Mouse (Mus musculus) kidney, postnatal 0 days (tissue): ENCODE results near the gene Pnmal2. TPM values are rescaled to one million over a fixed set of nuclear protein-coding genes. Genes with fewer than 3 reads are reported as not detected.

Source experiments
- ATAC-seq: fragments of 200-750 bp; cut with Nextera tagmentation; replicated peaks from 2 replicates; pipeline ENCODE4 v1.8.0; 2017; ENCODE audit warnings: low read depth, moderate number of reproducible peaks, moderate TSS enrichment, moderate library complexity; ENCODE audit not compliant: low FRiP score
- DNase-seq: peaks from one replicate; pipeline ENCODE4 v3.0.0-alpha.2; 2016; ENCODE audit warnings: low spot score
- H3K27ac ChIP-seq: fragments of 300-500 bp; sonication (generic); 2 replicates; pipeline ENCODE4 v1.5.1; 2014; ENCODE audit warnings: mild to moderate bottlenecking
- H3K27me3 ChIP-seq: fragments of 300-500 bp; sonication (generic); 2 replicates; pipeline ENCODE4 v1.6.1; 2014; ENCODE audit warnings: low read length, mixed read lengths; ENCODE audit not compliant: insufficient read depth
- H3K36me3 ChIP-seq: fragments of 300-500 bp; sonication (generic); 2 replicates; pipeline ENCODE4 v1.6.1; 2014; ENCODE audit warnings: low read length, mixed read lengths; ENCODE audit not compliant: insufficient read depth
- H3K4me1 ChIP-seq: fragments of 300-500 bp; sonication (generic); replicated peaks from 2 replicates; pipeline ENCODE4 v1.6.1; 2014; ENCODE audit warnings: antibody characterized with exemption, low read length, mixed read lengths; ENCODE audit not compliant: insufficient read depth
- H3K4me2 ChIP-seq: fragments of 300-500 bp; sonication (generic); 2 replicates; pipeline ENCODE4 v1.6.1; 2014; ENCODE audit warnings: mild to moderate bottlenecking, low read length, moderate library complexity, mixed read lengths
- H3K4me3 ChIP-seq: fragments of 300-500 bp; sonication (generic); replicated peaks from 2 replicates; pipeline ENCODE4 v1.5.1; 2014; ENCODE audit warnings: low read depth, low read length
- H3K9ac ChIP-seq: fragments of 300-500 bp; sonication (generic); 2 replicates; pipeline ENCODE4 v1.6.1; 2014; ENCODE audit warnings: low read depth, low read length
- H3K9me3 ChIP-seq: fragments of 300-500 bp; sonication (generic); replicated peaks from 2 replicates; pipeline ENCODE4 v1.6.1; 2016; ENCODE audit warnings: low read length, inconsistent platforms, mixed read lengths
- CTCF ChIP-seq: IDR thresholded peaks from 2 replicates; pipeline ENCODE4 v1.5.1; 2016; ENCODE audit warnings: antibody characterized with exemption, low read depth, mild to moderate bottlenecking, moderate library complexity
- WGBS: fragments of 180-500 bp; shearing (Covaris S2); extraction: QIAGEN DNeasy Blood & Tissue Kit; methylation state at CpG from one replicate; pipeline ENCODE4 v1.1.7; 2014; 5-methylcytosine and 5-hydroxymethylcytosine counted together
- polyA plus RNA-seq: library from polyadenylated mRNA; unstranded; fragments of >200 nt; fragmentation: Nextera tagmentation; extraction: Ambion mirVana; gene quantifications from 2 replicates; pipeline ENCODE4 v1.2.1, GENCODE M21; 2015

Gene Pnmal2
- polyA plus RNA-seq, 1 experiment from 2014 or later = 7.0 TPM

- no peak overlapping the region for H3K4me3 ChIP-seq
- no peaks in the 10 kb centered on the region for H3K27me3 ChIP-seq
- H3K27ac ChIP-seq = no peak overlapping the region
- H3K9me3 ChIP-seq = no peaks in the 10 kb centered on the region
- no peak for TF ChIP-seq CTCF
- WGBS = 78% methylated on average over 30 of the region's 30 CpGs
- ATAC-seq (no peak), DNase-seq (no peak)
- no peak overlapping the region for H3K9ac ChIP-seq
- H3K4me1 ChIP-seq = peaks cover 18% of the 10 kb centered on the region
- peaks cover 53% of the 10 kb centered on the region for H3K36me3 ChIP-seq
- H3K4me2 ChIP-seq = no peak overlapping the region
These were observed 27.9 kb upstream of the Pnmal2 start for GRCm38 (mm10) chr7:16916342-16917265.

- H3K9ac ChIP-seq = no peak overlapping the region
- no peak overlapping the region for H3K4me2 ChIP-seq
- no peak overlapping the region for H3K27ac ChIP-seq
- no peak overlapping the region for H3K4me3 ChIP-seq
- ATAC-seq (no peak), DNase-seq (no peak)
- peaks cover 26% of the 10 kb centered on the region for H3K4me1 ChIP-seq
- H3K9me3 ChIP-seq = no peaks in the 10 kb centered on the region
- no peaks in the 10 kb centered on the region for H3K27me3 ChIP-seq
- 63% methylated on average over 11 of the region's 11 CpGs for WGBS
- peaks cover 54% of the 10 kb centered on the region for H3K36me3 ChIP-seq
- TF ChIP-seq CTCF = no peak
These were observed 27.0 kb upstream of the Pnmal2 start for GRCm38 (mm10) chr7:16917447-16917846.

- ATAC-seq = no peak
- Histone ChIP-seq H3K4me3 (no peak overlapping the region), H3K4me1 (peaks cover 26% of the 10 kb centered on the region), H3K27ac (no peak overlapping the region), H3K4me2 (no peak overlapping the region), H3K27me3 (no peaks in the 10 kb centered on the region), H3K9me3 (no peaks in the 10 kb centered on the region), H3K9ac (no peak overlapping the region), H3K36me3 (peaks cover 54% of the 10 kb centered on the region)
- no peak for TF ChIP-seq CTCF
- 73% methylated on average over 9 of the region's 9 CpGs for WGBS
- DNase-seq = no peak
These were observed 26.5 kb upstream of the Pnmal2 start for GRCm38 (mm10) chr7:16918014-16918413.

GRCm38 (mm10) chr7:16918670-16919069 lies 25.8 kb upstream of the Pnmal2 start:
- WGBS = 62% methylated on average over 3 of the region's 3 CpGs
- Histone ChIP-seq H3K9ac (no peak overlapping the region), H3K36me3 (peaks cover 54% of the 10 kb centered on the region), H3K4me1 (peaks cover 26% of the 10 kb centered on the region), H3K27ac (no peak overlapping the region), H3K4me2 (no peak overlapping the region), H3K27me3 (no peaks in the 10 kb centered on the region), H3K9me3 (no peaks in the 10 kb centered on the region), H3K4me3 (no peak overlapping the region)
- DNase-seq (no peak), ATAC-seq (no peak)
- TF ChIP-seq CTCF = no peak

GRCm38 (mm10) chr7:16919395-16920149 lies 24.9 kb upstream of the Pnmal2 start:
- 79% methylated on average over 13 of the region's 13 CpGs for WGBS
- ATAC-seq (no peak), DNase-seq (no peak)
- no peaks in the 10 kb centered on the region for H3K27me3 ChIP-seq
- 0 out of 2 replicates have a peak overlapping the region, but pooled peaks have one; percentile 4 for H3K9ac ChIP-seq
- H3K9me3 ChIP-seq = no peaks in the 10 kb centered on the region
- no peak overlapping the region for H3K4me2 ChIP-seq
- H3K36me3 ChIP-seq = peaks cover 52% of the 10 kb centered on the region
- peaks cover 26% of the 10 kb centered on the region for H3K4me1 ChIP-seq
- H3K27ac ChIP-seq = no peak overlapping the region
- TF ChIP-seq CTCF = no peak
- H3K4me3 ChIP-seq = no peak overlapping the region

GRCm38 (mm10) chr7:16920150-16920579 lies 24.3 kb upstream of the Pnmal2 start:
- Histone ChIP-seq H3K4me2 (no peak overlapping the region), H3K27ac (no peak overlapping the region), H3K4me1 (peaks cover 26% of the 10 kb centered on the region), H3K9me3 (no peaks in the 10 kb centered on the region), H3K4me3 (no peak overlapping the region), H3K27me3 (no peaks in the 10 kb centered on the region), H3K9ac (0 out of 2 replicates have a peak overlapping the region, but pooled peaks have one; percentile 4), H3K36me3 (peaks cover 46% of the 10 kb centered on the region)
- no peak for TF ChIP-seq CTCF
- 72% methylated on average over 7 of the region's 7 CpGs for WGBS
- no peak for ATAC-seq
- DNase-seq = no peak
